Mouse (Mus musculus) frontal cortex, adult 2 months (tissue): ENCODE results near the gene Pomc. TPM values are rescaled to one million over a fixed set of nuclear protein-coding genes. Genes with fewer than 3 reads are reported as not detected.
A peak's percentile ranks its signal among the peaks of the same experiment; 100 is the strongest.
"Not testable (repeated sequence)": the region's sequence is repeated elsewhere in the genome, so short reads cannot be mapped to it uniquely, and the experiment has no call there.

Experiments
- DNase-seq, 2 experiments: peaks; one replicate each; pipeline ENCODE4 v3.0.0; 2022; ENCODE audit warnings: low spot score in 1 of 2; ENCODE audit errors: extremely low spot score in 1 of 2
- polyA plus RNA-seq: library from polyadenylated mRNA; depleted of rRNA; stranded (reverse); fragments of >200 nt; gene quantifications from 2 replicates; pipeline ENCODE4 v1.2.3, GENCODE M21; 2012; rRNA removed

The Pomc gene
- polyA plus RNA-seq, 1 experiment = 5.8 TPM

DNA sequence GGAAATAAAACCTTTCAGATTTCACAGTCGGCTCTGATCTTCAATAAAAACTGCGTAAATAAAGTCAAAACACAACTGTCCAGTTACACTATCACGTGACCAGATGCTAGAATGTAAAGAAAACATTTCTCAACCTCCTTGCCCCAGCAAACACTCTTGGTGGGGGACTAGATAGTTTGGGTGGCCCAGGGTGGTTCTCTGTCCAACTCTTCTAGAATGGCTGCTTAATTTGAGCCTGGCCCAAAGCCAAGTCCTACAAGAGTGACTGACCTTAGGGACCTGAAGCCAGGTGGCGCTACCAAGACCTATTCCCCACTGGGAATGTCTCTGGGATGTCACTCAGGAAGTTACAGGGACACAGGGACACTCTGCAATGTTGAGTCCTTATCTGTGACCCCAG lies 5.8 kb downstream of the Pomc start:
- peak in 1 of 2 experiments; percentile 16 for DNase-seq

DNA sequence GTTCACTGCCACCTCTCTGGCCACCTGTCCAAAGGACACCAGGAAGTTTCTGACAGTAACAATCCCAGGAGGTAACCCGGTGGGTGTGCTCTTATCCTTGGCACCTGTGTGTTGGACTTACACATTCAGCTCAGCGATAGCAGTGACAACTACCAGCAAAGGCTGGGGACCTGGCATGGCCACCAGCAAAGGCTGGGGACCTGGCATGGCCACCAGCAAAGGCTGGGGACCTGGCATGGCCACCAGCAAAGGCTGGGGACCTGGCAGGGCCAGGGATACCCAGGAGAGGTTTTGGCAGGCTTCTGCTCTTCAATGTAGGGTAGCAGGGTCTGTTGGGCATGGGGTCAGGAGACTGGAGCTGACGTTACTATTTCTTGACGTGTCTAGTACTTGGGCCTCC lies 12.4 kb downstream of the Pomc start:
- DNase-seq = no peak

DNA sequence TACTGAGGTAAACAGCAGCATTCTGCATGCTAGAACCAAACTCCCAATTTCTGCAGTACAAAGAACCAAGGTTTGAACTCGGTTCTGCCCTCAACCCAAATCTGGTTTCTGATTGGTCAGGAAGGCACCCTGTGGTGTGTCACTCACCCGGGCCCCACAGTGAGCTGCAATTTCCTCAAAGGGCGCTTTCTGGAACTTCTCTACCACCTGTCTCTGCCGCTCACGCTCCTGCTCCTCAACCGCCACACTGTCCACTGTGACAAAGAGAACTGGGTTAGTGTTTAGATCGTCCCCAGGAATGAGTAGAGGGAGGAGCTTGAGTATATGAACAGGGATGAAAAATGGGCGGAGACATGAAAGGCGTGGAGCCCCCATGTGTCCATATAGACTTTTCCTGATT lies 13.6 kb downstream of the Pomc start:
- DNase-seq = no peak

DNA sequence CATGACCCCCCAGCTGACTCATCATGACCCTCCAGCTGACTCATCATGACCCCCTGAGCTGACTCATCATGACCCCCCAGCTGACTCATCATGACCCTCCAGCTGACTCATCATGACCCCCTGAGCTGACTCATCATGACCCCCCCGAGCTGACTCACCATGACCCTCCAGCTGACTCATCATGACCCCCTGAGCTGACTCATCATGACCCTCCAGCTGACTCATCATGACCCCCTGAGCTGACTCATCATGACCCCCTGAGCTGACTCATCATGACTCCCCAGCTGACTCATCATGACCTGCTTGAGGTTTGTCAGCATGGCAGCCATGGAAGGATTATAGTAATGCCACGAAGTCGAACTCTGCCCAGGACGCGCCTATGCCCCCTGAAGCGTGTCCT lies 18.4 kb downstream of the Pomc start:
- DNase-seq = not testable (repeated sequence)

DNA sequence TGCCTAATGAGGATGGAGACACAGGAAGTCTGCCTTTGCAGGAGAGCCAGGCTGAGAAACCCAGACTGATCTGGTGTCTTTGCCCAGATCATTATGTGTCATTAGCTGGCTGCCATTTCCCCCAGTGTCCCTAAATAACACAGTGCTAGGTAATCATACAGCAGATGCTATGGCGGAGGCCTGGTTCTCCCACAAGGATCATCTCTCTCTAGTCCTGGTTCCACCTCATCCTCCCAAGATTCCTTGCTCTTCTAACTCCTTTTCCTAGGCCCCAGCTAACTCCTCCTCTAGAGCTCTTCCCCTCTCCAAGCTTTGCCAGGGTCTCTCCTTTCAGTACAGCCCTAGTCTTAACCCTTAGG lies 26.2 kb downstream of the Pomc start:
- DNase-seq = peak in 1 of 2 experiments; percentile 15

DNA sequence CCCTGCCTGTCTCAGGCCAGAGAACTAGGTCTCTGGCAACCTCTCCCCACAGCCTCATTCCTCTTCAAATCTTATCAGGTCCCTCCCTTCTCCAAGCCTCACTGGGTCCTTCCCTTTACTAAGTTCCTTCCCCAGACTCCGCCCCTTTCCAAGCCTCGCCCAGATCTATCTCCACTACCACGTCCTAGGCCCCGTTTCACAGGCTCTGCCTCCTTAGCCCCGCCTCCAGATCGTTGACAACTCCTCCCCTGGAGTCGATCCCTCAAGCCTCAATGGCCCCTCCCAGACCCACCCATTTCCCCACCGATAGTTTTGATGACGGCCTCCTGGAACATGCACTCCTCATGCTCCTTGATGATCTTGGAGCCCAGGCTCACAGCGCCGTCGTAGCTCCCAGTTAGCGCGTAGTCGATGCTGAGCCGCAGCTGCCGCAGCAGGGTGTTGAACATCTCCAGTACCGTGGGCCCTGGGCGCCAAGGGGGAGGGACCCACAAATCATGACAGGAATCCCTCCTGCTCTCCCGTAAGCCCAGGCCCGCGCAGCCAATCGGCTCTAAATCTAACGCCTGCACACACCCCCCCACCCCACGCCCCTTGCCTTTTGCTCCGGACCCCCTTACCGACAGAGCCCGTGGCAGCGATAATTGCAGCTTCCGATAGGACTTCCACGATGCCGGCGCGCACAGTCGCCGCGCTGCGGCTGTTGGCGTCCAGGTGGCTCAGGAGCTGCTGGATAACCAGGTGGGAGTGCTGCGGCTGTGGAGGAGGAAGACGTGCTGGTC lies 26.8 kb downstream of the Pomc start:
- DNase-seq = peak; percentile 76 to 80

DNA sequence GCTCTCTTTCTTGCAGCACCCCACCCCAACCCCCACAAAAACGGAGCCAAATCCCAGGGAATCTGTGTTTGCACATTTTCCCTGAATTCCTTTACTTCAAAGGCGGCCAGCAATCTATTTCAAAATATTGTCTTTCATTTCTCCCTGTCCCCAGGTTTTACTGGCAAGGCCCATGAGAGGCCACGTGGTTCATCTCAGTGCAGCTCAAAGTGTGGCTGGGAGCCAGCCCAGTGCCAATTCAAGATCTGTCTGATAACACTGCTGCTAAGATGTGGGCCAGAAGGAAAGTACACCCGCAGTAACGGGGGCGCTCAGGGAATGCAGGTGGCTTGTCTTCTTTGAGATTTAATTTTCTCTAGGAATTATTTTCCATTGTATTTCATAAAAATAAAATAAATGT lies 27.5 kb downstream of the Pomc start:
- DNase-seq = peak; percentile 62 to 71

DNA sequence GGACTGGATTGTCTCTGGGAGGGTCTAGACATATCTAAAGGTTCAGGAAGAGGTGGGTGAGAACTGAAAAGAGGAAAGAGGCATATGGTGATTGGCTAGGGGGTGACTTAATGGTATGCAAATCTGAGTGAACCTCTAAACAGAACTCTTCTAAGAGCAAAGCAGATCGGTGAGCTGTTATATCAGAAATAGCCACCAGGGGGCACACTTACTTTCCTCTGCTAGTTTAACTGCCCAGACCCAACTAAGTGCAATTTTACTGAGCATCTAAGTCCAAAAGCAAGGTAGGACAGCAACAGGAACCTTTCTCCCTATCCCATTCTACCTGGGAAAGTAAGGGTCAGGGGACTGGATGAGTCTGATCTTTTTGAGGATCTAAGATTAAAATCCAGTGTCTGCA lies 29.0 kb downstream of the Pomc start:
- DNase-seq = peak; percentile 60 to 97

DNA sequence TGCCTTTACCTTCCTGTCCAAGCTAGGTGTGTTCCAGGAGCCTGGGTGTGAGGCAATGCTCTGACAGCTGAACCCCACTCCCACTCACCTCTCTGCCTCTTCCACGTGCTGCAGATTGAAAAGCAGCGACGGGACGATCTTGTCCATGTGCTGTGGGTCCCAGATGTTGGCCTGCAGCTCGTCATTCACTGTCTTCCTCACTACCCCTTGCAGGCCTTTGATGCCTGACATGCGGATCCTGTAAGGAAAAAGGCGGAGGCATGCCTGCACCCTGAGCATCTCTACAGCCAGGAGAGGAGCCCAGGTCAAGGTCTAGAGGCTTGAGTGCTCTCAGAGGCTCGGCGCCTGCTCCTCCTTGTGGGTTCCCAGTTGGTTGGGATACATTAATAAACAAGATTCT lies 29.7 kb downstream of the Pomc start:
- DNase-seq = no peak

DNA sequence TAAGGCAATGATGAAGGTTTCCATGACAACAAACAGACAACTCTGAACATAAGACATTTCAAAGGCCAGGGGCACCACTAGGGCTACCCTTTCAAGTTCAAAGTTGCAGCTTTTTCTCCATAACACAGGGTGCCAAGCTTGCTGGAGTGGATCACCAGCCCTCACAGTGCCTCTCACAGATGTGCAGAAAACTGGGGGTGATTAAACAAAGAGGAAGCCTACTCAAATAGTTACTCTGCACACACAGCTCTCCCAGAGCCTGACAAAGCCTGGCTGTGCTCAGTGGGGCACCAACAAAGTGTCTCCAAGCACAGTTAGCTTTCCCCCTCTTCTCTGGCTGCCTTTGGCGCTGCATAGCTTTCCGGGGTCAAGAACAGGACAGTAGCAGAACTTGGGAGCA lies 35.2 kb downstream of the Pomc start:
- no peak for DNase-seq

DNA sequence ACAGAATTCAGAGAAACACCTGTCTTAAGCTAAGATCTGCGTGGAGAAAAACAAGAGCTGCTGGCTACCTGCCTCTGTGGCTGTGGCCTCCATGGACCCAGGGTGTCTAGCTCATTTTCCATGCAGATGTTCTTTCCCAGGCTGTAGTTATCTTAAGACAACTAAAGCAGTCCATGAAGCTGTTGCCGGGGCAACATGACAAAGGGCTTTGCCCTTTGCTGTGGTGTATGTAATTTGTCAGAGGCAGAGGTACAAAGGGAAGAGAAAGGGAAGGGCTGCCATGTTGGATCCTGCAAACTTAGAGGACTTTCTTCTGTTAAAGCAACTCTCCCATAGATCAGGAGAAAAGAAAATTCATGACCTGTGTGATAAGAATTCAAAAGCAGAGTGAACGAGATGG lies 36.3 kb downstream of the Pomc start:
- no peak for DNase-seq

DNA sequence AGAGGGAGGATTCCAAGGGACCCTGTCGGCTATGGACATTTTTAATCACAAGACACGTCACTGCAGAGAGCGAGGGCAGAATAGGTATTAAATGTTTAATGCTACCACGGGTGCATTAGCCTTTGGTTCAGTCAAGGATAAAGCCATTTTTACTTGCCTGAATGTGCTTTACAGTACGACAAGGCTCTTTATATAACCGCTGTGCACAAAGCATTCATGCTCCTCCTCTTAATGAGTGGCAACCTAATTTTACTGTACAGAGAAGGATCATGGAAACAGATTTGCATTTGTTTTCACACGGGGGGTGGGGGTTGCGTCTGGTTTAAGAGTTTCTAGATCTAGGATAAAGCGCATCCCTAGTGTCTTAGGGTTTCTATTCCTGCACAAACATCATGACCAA lies 42.0 kb downstream of the Pomc start:
- no peak for DNase-seq

DNA sequence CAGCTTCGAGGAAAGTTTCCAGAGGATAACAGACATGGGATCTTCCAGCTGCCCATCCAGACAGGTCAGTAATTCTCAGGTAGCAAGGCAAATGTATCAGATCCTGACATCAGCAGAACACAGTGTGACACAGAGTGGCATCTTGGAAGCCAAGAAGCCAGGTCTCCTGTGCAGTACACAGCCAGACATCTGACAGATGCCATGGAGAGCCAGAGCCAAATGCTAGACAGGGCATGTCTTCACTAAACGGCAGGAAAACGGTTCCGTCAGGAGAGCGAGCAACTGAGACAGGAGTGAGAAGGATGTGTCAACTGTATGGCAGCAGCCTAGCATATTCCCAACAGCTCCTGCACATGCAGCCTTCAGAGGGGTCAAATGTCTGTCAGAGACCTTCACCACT lies 45.7 kb downstream of the Pomc start:
- DNase-seq = no peak

DNA sequence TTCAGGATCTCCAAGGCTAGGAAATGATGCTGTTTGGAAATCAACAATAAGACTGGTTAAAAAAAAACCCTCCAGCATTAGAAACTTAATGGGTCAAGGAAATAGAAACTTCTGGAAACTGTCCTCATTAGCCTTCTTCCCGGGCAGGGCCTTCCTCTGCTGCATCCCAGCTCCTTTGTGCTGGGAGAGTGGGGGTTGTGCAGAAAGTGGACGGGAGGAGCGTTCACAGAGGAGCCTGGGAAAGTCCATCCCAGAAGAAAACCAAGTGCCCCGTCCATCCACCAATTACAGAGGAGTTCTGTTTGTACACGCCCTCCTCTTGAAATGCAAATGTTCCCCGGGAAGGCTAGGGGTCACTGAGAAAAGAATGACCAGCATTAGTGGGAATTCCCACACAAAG lies 49.9 kb downstream of the Pomc start:
- DNase-seq = peak in 1 of 2 experiments; percentile 32

DNA sequence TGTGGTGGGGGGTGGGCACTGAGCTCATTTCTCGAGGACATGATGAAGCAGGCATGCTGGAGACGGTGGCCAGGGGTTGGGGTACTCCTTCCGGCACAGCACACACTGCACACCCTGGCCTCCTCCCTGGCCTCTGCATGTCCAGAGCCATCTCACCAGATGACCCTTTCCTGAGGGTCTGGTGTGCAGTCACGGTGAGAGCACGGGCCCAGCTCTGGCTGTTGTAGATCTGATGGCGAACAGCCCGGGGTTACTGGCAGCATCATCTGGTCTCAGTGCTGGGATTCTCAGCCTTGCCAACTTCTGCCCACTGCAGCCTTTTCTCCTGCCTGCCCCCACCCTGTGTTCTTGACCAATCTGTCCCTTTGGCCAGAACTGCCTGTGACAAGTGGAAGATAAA lies 51.3 kb downstream of the Pomc start:
- DNase-seq = peak in 1 of 2 experiments; percentile 55

DNA sequence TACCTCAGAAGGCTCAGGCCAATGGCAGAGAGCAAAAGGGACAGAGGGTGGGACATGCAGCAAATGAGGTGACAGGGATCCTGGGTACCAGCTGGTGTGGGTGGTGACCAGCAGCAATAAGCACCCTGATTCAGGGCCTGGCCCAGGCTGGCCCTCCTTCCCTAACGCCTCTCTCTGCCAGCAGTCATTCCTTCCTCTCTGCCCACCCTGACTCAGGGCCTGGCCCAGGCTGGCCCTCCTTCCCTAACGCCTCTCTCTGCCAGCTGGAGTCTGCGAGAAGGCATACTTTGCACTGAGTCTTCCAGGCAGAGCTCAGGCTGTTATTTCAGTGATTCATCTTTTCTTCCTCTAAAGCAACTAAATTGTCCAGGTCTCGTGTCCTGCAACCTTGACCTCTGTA lies 52.4 kb downstream of the Pomc start:
- DNase-seq = peak in 1 of 2 experiments; percentile 54

DNA sequence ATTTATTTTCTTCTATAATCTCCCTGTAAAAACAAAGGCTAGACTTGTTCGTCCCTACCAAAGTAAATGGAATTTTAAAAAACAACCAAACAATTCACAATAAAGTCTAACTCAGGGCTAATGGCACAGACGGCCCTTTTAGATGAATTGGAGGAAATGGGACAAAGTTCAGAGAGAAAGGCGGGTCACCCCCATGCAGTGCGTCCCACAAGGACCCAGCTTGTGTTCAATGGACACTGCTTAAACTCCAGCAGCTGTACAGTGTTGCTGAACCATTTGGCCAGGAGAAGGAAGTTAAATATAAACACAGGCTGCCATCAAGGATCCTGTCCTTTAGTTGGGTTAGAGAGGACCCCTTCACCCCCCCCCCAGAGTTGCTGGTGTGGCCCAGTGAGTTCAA lies 53.0 kb downstream of the Pomc start:
- DNase-seq = no peak

DNA sequence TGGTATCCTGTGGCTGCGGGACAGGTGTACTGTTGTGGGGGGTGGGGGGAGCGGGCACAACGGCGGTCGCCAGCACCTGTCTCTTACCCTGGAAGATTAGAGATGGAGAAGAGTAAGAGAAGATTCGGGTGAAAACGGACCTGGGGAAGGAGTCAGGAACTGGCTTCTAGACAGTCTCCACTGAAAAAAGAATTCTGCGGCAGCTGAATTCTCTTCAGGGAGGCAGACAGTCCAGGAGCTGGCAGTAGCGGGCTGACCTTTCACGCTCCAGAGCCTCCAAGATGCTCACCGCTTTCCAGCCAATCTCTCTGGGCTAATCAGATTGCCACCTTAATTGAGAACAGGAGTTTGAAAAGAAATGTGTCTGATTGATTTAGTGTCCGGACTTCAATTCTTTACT lies 54.0 kb downstream of the Pomc start:
- no peak for DNase-seq

Other genes starting within 250 kb of the Pomc start
- 42.5 and 44.7 TPM in 2 replicates for gene Dnmt3a, start 148.9 kb upstream of the Pomc start, polyA plus RNA-seq
- gene Efr3b, start 84.0 kb downstream of the Pomc start, polyA plus RNA-seq = 67.8 and 79.0 TPM in 2 replicates
- 84.1 and 94.4 TPM in 2 replicates for gene Dnajc27, start 127.6 kb downstream of the Pomc start, polyA plus RNA-seq
- 24.5 and 24.9 TPM in 2 replicates for gene Adcy3, start 178.2 kb downstream of the Pomc start, polyA plus RNA-seq